Mouse (Mus musculus) ES-Bruce4 (cell line): Measurements from ENCODE around the gene Gsdma2.

Source experiments
- EP300 ChIP-seq: IDR thresholded peaks from 2 replicates; pipeline ENCODE4 v1.6.1; 2011; ENCODE audit warnings: low read depth, low read length; ENCODE audit not compliant: insufficient read depth
- POLR2A ChIP-seq: IDR thresholded peaks from one replicate; pipeline ENCODE4 v1.8.1; 2011; ENCODE audit warnings: low read length; ENCODE audit not compliant: insufficient read depth

- TF ChIP-seq POLR2A: no peak
- no peak for TF ChIP-seq EP300
These were observed 50.1 kb downstream of the Gsdma2 start for GRCm38 (mm10) chr11:98696454-98697216.
